Mouse (Mus musculus) megakaryocyte, embryonic 14.5 days (primary cell): ENCODE measurements around the gene Reck.

ENCODE experiments used
- FLI1 ChIP-seq: IDR thresholded peaks from 2 replicates; pipeline ENCODE4 v1.6.1; 2012; ENCODE audit warnings: low read length, inconsistent platforms, mixed read lengths
- GATA1 ChIP-seq: IDR thresholded peaks from 3 replicates; pipeline ENCODE4 v1.6.1; 2012; ENCODE audit warnings: mixed read lengths, low read length, inconsistent platforms, borderline replicate concordance

- TF ChIP-seq GATA1 (no peak), FLI1 (no peak)
Observed at GRCm38 (mm10) chr4:43897209-43897608, 21.9 kb downstream of the Reck start.
